Mouse (Mus musculus): ENCODE results near the gene Ccdc42.

GRCm38 (mm10) chr11:68600551-68601021 is 13.8 kb downstream of the Ccdc42 start:
- TF ChIP-seq CTCF (IDR thresholded peaks at IDR 0.05 in 2 of 3, conservative IDR thresholded peaks at IDR 0.05 in 1 of 3; ENCODE audit: control insufficient read depth in 1 of 3, insufficient read depth in 1 of 3, low read depth in 2 of 3, low read length in 3 of 3, poor library complexity in 1 of 3, severe bottlenecking in 1 of 3) = no peak
- no peak for TF ChIP-seq USF2 (IDR thresholded peaks at IDR 0.05; ENCODE audit: borderline replicate concordance in 1 of 2, insufficient read depth in 1 of 2, low read depth in 1 of 2, low read length in 2 of 2)
- no peak for TF ChIP-seq MAZ (IDR thresholded peaks at IDR 0.05; ENCODE audit: low read depth, low read length)
- TF ChIP-seq UBTF (IDR thresholded peaks at IDR 0.05; ENCODE audit: borderline replicate concordance, insufficient read depth, low read depth, low read length) = no peak

Measured in MEL (cell line).